In the genomic region with DNA sequence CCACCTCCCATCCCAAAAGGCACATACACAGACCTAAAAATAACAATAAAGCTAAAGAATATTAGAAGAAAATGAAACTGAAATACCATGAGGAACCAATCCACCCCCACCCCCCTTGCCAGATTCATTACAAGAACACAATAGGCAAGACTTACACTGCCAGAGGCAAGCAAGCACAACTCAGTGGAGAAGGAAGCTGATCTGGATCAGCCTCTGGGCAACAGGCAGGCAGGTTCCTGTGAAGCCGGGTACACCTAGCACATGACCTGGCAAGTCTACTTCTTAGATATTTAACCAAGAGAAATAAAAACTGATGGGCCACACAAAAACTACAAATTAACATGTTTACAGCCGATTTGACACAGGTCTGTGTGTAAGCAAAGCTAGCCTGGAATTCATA, we compare ENCODE assay signal across 20 mouse cellular contexts. TPM values are rescaled to one million over a fixed set of nuclear protein-coding genes. Genes with fewer than 3 reads are reported as not detected.
A peak's percentile ranks its signal among the peaks of the same experiment; 100 is the strongest.
DNase-seq lines count a peak whose midpoint lies in the region; ATAC-seq lines count a peak whose summit lies in the region.
"Had no signal": no experiment of that assay in that cellular context is flagged by ENCODE, and none has a peak within 500 bp of the region (broad histone marks: within the 10 kb centered on the region; RNA-seq: fewer than 3 reads in every experiment).

No protein-coding gene starts in this region.

- no peak for ATAC-seq in embryonic facial prominence, embryonic 14.5 days (ENCODE audit: low read depth)
- ATAC-seq: activated CD4-positive, CD25-positive, alpha-beta regulatory T cell, adult 4 months; forebrain, embryonic 14.5 days; forebrain, embryonic 16.5 days; Patski had no signal

- no peak overlapping the region for H3K27ac ChIP-seq in embryonic facial prominence, embryonic 14.5 days (replicated peaks; ENCODE audit: low read depth, low read length)
- no peak overlapping the region for H3K27ac ChIP-seq in embryonic facial prominence, embryonic 10.5 days (replicated peaks)
- H3K27ac ChIP-seq: embryonic facial prominence, embryonic 13.5 days; forebrain, embryonic 10.5 days; forebrain, embryonic 12.5 days had no signal

- H3K9me3 ChIP-seq in embryonic facial prominence, embryonic 14.5 days (ENCODE audit: control insufficient read depth, low read length) = no peaks in the 10 kb centered on the region
- H3K9me3 ChIP-seq in embryonic facial prominence, embryonic 10.5 days = no peaks in the 10 kb centered on the region
- H3K9me3 ChIP-seq: embryonic facial prominence, embryonic 13.5 days; forebrain, embryonic 10.5 days; forebrain, embryonic 12.5 days had no signal

- H3K27me3 ChIP-seq in embryonic facial prominence, embryonic 14.5 days (replicated peaks; ENCODE audit: control insufficient read depth, insufficient read depth, low read length) = no peaks in the 10 kb centered on the region
- no peaks in the 10 kb centered on the region for H3K27me3 ChIP-seq in embryonic facial prominence, embryonic 10.5 days (replicated peaks; ENCODE audit: low read depth, poor library complexity, severe bottlenecking)
- H3K27me3 ChIP-seq: embryonic facial prominence, embryonic 13.5 days; forebrain, embryonic 12.5 days; Patski had no signal

- peaks cover 55% of the 10 kb centered on the region for H3K36me3 ChIP-seq in embryonic facial prominence, embryonic 14.5 days (ENCODE audit: control insufficient read depth, insufficient read depth, low read length)
- peaks cover 88% of the 10 kb centered on the region for H3K36me3 ChIP-seq in embryonic facial prominence, embryonic 10.5 days (replicated peaks)

- H3K4me3 ChIP-seq in embryonic facial prominence, embryonic 14.5 days (ENCODE audit: low read depth, low read length) = no peak overlapping the region
- no peak overlapping the region for H3K4me3 ChIP-seq in embryonic facial prominence, embryonic 10.5 days
- H3K4me3 ChIP-seq: embryonic facial prominence, embryonic 13.5 days; forebrain, embryonic 10.5 days; forebrain, embryonic 12.5 days had no signal

- DNase-seq in embryonic facial prominence, embryonic 14.5 days (ENCODE audit: low spot score) = peak; percentile 19
- no peak for DNase-seq in embryonic facial prominence, embryonic 10.5 days (ENCODE audit: low spot score)
- peak; percentile 12 for DNase-seq in A20 (ENCODE audit: low read depth, low spot score)
- DNase-seq in gonadal fat pad, adult 2 months (ENCODE audit: low read depth) = peak; percentile 66
- DNase-seq in lung, adult 18-20 months = no peak
- DNase-seq: adrenal gland, adult 8-10 months; adrenal gland, postnatal 14 days; adrenal gland, postnatal 36 days; cerebellum, adult 11-12 months; cerebellum, adult 2 months; cerebellum, adult 9-10 months; cerebellum, postnatal 10 days; cerebellum, postnatal 25 days had no signal

- H3K4me2 ChIP-seq in embryonic facial prominence, embryonic 14.5 days (ENCODE audit: low read depth, low read length) = no peak overlapping the region
- H3K4me2 ChIP-seq: embryonic facial prominence, embryonic 13.5 days; forebrain, embryonic 12.5 days had no signal

- H3K4me1 ChIP-seq in embryonic facial prominence, embryonic 14.5 days (ENCODE audit: control insufficient read depth, insufficient read depth, low read length) = no peaks in the 10 kb centered on the region
- no peaks in the 10 kb centered on the region for H3K4me1 ChIP-seq in embryonic facial prominence, embryonic 10.5 days
- H3K4me1 ChIP-seq: embryonic facial prominence, embryonic 13.5 days; forebrain, embryonic 10.5 days; forebrain, embryonic 12.5 days had no signal

- WGBS in embryonic facial prominence, embryonic 14.5 days = 70% methylated on average over 2 of the region's 2 CpGs
- WGBS in embryonic facial prominence, embryonic 10.5 days = 93% methylated on average over 2 of the region's 2 CpGs

- no peak overlapping the region for H3K9ac ChIP-seq in embryonic facial prominence, embryonic 14.5 days (ENCODE audit: low read depth, low read length)
- H3K9ac ChIP-seq: embryonic facial prominence, embryonic 13.5 days; forebrain, embryonic 12.5 days had no signal

RNA-seq across cellular contexts. Expression of gene Pitpnm3, which starts 27.6 kb away (rescaled TPM):
- polyA plus RNA-seq in embryonic facial prominence, embryonic 14.5 days (2014; fragmentation: Nextera tagmentation; extraction: Ambion mirVana) = 0.89 and 0.96 TPM in 2 replicates
- 0.23 and 0.24 TPM in 2 replicates for polyA plus RNA-seq in embryonic facial prominence, embryonic 10.5 days (2016; fragmentation: Nextera tagmentation; extraction: Ambion mirVana)
- 3.0 and 3.3 TPM in 2 replicates for polyA plus RNA-seq in gonadal fat pad, adult 2 months (2012; rRNA removed)
- polyA plus RNA-seq: activated CD4-positive, CD25-positive, alpha-beta regulatory T cell, adult 4 months had no signal

RNA-seq across cellular contexts. Expression of gene Gm43951, which starts 43.4 kb away (rescaled TPM):
- 0.13 and 0.15 TPM in 2 replicates for polyA plus RNA-seq in embryonic facial prominence, embryonic 14.5 days (2014; fragmentation: Nextera tagmentation; extraction: Ambion mirVana)
- polyA plus RNA-seq in embryonic facial prominence, embryonic 10.5 days (2016; fragmentation: Nextera tagmentation; extraction: Ambion mirVana) = 0.72 and 0.83 TPM in 2 replicates
- 0.22 and 0.56 TPM in 2 replicates for polyA plus RNA-seq in gonadal fat pad, adult 2 months (2012; rRNA removed)
- polyA plus RNA-seq: activated CD4-positive, CD25-positive, alpha-beta regulatory T cell, adult 4 months had no signal

RNA-seq across cellular contexts. Expression of gene 4933427D14Rik, which starts 44.1 kb away (rescaled TPM):
- polyA plus RNA-seq in embryonic facial prominence, embryonic 14.5 days (2014; fragmentation: Nextera tagmentation; extraction: Ambion mirVana) = 9.0 and 11.8 TPM in 2 replicates
- 17.1 and 19.9 TPM in 2 replicates for polyA plus RNA-seq in embryonic facial prominence, embryonic 10.5 days (2016; fragmentation: Nextera tagmentation; extraction: Ambion mirVana)
- polyA plus RNA-seq in gonadal fat pad, adult 2 months (2012; rRNA removed) = 7.2 and 7.3 TPM in 2 replicates

RNA-seq across cellular contexts. Expression of gene Txndc17, which starts 44.1 kb away (rescaled TPM):
- polyA plus RNA-seq in embryonic facial prominence, embryonic 14.5 days (2014; fragmentation: Nextera tagmentation; extraction: Ambion mirVana) = 197 and 203 TPM in 2 replicates
- polyA plus RNA-seq in embryonic facial prominence, embryonic 10.5 days (2016; fragmentation: Nextera tagmentation; extraction: Ambion mirVana) = 180 TPM in 2 replicates
- polyA plus RNA-seq in gonadal fat pad, adult 2 months (2012; rRNA removed) = 88.0 and 88.3 TPM in 2 replicates

RNA-seq across cellular contexts. Expression of gene Med31, which starts 52.2 kb away (rescaled TPM):
- polyA plus RNA-seq in embryonic facial prominence, embryonic 14.5 days (2014; fragmentation: Nextera tagmentation; extraction: Ambion mirVana) = 40.6 and 42.0 TPM in 2 replicates
- 46.7 and 50.8 TPM in 2 replicates for polyA plus RNA-seq in embryonic facial prominence, embryonic 10.5 days (2016; fragmentation: Nextera tagmentation; extraction: Ambion mirVana)
- polyA plus RNA-seq in gonadal fat pad, adult 2 months (2012; rRNA removed) = 7.7 and 8.5 TPM in 2 replicates

Comparison
In these comparisons a context has a peak if more than half of its experiments do, and no peak if none do; other contexts are left out.
1. DNase-seq: peak in embryonic facial prominence, embryonic 14.5 days (single experiment), A20 (single experiment) and gonadal fat pad, adult 2 months (single experiment); none in embryonic facial prominence, embryonic 10.5 days (single experiment) and lung, adult 18-20 months (0 of 2).